Mouse (Mus musculus) gastrocnemius, postnatal 25 days (tissue): ENCODE results near the gene Arhgap31. TPM values are rescaled to one million over a fixed set of nuclear protein-coding genes. Genes with fewer than 3 reads are reported as not detected.

ENCODE experiments used
- DNase-seq: peaks from one replicate; pipeline ENCODE4 v3.0.0; 2022
- long read RNA-seq, 2 experiments: library from polyadenylated mRNA; stranded (forward); transcript quantifications; one replicate each; pipeline ENCODE4 v2.0.0; 2021
- total RNA-seq, 2 experiments: library from RNA; stranded (reverse); gene quantifications; 1 replicate in 1 of 2; 2 replicates in 1 of 2; pipeline ENCODE4 v1.2.3; 2021

Gene Arhgap31
- total RNA-seq: 10 to 100 TPM; 11.9 to 14.7 TPM
- long read RNA-seq, experiment 1, partial matches to known transcripts: 2 of 23 reads
- long read RNA-seq, experiment 1, other reads (novel, unspliced or antisense): 21 of 23 reads
- long read RNA-seq, experiment 2, full-length matches to known transcripts: 2 of 13 reads
- long read RNA-seq, experiment 2, partial matches to known transcripts: 3 of 13 reads
- long read RNA-seq, experiment 2, other reads (novel, unspliced or antisense): 8 of 13 reads

DNA sequence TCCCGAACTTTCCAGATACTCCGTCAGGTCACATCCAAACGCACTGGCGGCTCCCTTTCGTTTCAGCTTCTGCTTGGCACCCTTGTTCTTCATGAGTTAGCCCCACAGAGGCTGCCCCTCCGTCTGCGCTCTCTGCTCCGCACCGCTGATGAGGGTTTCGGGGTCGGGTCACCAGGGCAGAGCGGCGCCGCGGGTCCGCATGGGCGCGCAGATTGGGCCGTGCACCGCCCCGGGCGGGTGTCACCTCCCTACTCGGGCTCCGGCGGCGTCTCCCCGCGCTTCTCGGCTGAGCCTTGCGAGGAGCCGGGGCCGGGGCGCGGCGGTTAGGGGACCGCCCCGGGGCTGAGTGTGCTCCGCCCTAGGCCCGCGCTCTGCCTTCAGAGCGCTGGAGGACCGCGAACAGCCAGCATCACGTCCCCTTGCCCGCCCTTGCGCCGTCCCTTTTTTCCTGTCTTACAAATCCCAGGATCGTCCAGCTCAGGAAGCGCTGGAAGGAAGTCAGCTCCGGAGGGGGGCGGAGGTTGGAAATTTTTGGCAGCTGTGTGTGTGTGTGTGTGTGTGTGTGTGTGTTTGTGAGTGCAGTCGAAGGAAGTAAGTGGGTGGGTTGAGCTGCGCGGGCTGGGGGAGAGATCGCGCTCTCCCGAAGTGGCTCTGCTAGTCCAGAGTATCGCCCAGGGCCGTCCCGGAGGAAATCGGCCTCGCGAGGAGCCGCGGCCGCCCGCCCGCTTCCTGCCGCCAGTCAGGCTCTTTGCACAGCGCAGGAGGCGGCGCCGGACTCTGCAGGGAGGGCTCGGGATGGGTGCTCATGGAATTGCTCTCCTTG, at the start of gene Arhgap31:
TSS of gene Arhgap31 (minus strand) at position 694 of the 823 bp plus-strand sequence.
- DNase-seq: peak; percentile 87

DNA sequence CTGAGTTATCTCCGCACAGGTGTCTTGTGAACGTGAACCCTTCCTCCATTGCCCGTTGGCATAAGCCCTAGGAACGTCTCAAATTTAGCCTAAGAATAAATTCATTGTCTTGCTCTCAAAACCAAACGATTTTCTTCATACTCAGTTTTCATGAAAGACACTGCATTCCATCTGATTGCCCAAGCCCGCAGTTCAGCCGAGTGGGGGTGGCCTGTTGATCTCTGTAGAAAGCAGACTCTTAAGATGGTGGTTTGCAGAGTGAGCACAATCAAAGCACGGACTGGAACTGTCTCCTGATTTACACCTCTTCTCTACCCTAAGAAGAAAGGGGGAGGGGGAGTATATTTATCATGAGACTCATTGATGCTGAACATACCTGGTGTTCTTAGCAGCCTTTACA, 49.3 kb upstream of the Arhgap31 start:
- no peak for DNase-seq

GRCm38 (mm10) chr16:38761972-38762371, 48.9 kb upstream of the Arhgap31 start:
- DNase-seq: no peak

DNA sequence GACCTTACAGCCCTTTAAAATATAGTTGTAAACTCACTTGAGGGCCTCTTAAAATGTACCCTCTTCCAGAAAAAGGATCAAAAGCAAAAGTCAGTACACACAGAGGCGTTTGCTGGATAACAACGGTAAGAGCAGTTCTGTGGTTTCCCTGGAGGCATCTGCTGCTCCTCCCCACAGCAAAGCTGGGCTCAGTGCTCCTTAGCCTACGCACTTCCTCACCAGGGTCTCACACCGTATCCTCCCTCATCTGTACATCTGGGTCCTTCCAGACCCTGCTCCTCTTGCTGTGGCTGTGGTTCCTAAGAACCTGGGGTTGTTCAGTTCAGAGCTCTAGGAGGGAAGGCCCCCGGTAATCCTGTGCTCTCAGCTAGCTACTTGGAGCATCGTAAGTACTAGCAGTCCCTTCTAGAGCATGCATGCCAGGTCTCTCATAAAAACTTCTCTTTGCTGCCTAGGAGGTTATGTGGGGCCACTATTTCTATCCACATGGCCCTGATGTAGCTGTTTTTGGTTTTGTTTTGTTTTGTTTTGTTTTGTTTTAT, 47.8 kb upstream of the Arhgap31 start:
- DNase-seq: no peak

DNA sequence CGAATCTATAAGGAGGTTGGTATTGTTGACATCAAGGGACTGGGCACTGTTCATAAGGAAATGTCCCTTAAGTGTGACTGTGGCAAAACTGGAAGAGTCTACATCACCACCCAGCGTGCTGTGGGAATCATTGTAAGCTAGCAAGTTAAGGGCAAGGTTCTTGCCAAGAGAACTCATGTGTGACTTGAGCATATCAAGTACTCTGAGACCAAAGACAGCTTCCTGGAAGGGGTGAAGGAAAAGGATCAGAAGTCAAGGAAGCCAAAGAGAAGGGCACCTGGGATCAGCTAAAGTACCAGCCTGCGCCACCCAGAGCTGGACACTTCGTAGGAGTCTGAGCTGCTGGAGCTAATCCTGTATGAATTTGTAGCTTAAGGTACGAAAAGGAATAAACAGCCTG, 47.2 kb upstream of the Arhgap31 start:
- no peak for DNase-seq

DNA sequence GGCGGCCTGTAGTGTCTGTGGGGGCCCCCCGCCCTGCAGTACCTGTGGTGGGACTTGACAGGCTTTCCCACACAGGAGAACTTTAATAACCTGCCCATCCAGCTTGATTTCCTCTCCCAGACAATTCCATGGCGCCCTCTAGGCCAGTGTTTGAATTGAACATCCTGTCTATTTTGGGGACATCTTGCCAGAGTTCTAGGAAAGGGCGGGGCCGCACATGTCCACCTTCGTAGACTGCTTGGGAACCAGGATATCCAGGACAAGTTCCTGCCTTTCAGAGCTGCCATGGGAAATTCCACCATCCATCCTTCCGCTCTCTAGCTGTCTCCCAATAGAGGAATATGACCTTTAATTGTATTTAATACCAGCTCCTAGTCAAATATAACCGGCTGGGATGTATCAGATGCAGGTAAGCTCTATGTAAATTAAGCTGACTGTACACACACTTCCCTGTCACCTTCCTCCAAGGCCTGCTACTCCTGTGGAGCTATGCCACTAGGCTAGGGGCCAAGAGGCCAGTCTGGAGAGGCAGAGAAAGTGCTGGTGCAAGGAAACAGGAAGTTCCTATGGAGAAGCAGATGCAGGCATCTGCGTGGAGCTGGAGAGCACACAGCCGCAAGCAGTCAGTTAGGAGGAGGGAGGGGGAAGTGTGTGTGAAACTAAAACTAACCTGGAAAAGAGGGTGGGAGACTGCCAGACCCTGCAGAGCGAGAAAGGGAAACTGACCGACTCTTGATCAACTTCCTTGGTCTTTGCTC, 45.2 kb upstream of the Arhgap31 start:
- peak; percentile 20 for DNase-seq

GRCm38 (mm10) chr16:38757626-38758025, 44.6 kb upstream of the Arhgap31 start:
- no peak for DNase-seq

DNA sequence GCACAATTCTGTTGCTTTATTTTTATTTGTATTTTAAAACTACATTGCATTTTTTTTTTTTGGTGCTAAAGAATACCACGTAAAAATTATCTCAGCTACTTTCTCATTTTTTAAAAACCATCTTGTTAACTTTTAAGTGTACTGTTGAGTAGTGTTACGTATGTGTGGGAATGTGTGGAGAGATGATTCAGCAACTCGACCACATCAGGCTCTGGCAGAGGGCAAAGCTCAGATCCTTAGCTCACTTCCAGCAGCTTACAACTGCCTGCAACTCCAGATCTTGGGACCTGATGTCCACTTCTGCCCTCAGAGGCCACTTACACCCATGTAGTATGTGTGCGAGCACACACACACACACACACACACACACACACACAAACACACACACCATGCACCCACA, 43.5 kb upstream of the Arhgap31 start:
- no peak for DNase-seq

DNA sequence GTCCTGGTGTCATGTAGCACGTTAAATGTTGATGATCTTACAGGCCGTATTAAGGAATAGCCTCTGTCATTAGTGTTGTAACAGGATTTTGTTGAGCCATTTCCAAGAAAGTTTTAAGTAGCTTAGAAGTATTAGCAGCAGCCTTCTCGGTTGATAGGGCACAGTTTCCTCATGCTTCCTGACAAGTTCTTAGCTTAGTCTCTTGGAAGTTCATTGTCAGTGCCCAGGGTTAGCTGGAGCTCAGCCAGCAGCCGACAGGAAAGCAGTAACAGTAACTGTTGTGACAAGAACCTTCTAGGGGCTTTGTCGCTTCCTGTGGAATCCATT, 43.1 kb upstream of the Arhgap31 start:
- DNase-seq: no peak

DNA sequence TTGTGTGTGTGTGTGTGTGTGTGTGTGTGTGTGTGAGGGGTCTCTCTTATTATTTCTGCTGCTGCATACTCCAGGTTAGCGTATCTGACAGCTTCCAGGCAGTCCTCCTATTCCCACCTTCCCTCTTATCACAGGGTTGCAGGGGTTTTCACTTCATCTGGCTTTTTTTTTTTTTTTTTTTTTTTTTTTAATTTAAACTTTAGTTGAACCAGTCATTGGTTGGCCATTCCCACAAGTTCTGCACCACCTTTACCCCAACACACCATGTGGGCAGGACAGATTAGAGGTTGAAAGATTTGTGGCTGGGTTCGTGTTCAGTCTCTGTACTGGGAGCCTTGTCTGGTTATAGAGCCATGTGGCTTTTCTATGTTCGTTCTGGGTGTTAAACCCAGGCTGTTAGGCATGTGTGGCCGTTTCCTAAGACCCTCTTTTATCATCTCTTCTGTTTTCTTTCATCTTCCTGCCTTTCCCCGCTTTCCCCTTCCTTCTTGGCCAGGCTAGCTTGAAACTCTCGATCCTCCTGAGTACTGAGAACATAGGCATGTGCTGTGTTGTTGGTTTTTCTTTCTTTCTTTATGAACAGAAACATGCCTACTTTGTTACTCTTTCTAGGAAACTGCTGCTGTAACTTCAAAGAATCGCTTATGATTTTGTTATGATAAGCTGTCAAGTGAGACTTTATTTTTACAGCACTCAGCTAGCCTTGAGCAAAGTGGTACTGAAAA, 42.5 kb upstream of the Arhgap31 start:
- DNase-seq: no peak

DNA sequence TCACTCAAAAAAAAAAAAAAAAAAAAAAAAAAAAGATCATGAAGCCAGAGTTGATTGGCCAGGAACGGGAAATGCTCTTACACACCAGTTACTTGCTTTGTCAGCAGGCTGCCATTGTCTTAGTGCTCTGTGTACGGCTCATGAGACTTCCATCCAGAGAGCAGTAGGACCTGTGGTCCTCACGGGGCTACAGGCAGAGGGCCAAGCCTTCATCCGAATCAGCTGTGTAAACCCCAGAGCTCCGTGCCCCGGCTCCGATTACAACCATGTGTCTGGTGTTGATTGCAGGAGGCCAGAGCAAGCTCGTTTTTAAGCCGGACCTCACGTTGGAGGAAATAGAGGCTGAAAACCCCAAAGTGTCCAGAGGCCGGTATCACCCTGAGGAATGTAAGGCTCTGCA, 40.6 kb upstream of the Arhgap31 start:
- peak; percentile 29 for DNase-seq

DNA sequence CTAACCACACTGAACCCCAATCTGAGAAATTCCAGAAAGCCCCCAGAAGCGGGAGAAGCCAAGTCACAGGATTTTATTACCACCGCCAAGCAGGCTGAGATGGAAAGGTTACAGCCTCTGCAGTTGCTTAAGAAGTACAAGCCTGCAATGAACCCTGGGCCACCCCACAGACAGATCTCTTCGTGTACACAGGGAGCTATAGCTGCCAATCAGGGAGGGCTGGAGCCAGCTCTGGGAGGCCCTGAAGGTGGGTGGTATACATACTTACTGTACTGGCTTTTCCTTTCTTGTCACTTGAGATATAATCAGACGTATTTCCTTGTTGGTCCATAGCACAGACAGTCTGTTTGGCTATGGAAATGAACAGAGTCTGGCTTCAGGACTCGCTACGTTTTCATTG, 37.7 kb upstream of the Arhgap31 start:
- no peak for DNase-seq

DNA sequence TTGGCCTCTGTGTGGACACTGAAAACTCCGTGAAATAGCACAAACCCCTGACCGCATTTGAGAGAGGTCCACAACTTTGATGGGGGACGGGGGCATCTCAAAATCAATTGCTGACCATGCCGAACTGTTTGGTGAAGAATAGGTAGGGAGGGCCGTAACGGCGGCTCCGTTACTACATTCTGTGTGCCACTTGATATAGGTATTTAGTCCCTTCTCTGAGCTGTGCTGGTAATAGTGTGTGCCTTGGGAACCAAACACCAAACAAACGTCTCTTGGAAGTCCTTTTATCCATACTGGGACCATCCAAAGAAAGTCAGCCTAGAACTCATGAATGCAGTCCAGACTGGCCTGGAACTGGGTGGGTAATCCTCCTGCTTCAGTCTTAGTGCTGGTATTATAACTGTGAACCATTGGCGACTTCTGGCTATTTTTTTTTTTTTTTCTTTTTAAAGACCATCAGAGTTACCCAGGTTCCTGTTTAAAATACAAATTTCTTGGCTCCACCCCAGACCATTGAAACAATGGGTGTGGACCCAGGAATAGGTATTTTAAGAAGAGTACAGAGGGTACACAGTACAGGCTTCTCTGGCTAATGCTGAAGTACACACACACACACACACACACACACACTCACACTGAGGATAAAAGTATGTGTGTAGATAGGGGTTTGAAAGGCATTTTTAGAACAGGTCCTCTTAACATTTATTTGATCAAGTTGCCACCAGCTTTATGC, 31.0 kb upstream of the Arhgap31 start:
- no peak for DNase-seq

GRCm38 (mm10) chr16:38742659-38743131, 29.6 kb upstream of the Arhgap31 start:
- no peak for DNase-seq

DNA sequence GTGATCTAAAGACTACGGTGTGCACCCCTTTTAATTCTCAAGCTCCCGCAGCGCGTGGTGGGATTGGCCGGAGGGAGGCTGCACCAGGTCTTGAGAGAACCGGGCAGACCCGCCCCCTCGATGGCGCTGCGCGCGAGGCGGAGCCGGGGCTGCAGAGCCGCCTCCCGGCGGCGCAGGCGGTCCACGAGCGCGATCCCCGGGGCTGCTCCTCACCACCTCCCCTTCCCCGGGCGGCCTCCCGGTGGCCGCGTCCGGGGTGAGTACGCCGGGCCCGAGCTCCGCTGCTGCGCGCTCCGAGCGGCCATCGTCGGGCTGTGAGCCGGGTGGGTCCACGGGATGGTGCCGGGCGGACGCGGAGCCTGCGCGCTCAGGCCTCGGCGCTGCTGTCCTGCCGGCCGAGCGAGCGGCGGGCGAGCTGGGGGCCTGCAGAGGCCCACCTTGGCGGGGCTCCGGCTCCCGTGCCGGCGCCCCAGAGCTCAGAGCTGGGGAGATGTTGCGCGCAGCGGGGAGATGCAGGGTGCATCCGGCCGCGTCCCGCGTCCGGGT, 29.1 kb upstream of the Arhgap31 start, which contains the start of gene B4galt4:
TSS of gene B4galt4 (plus strand) at position 152 of the 546 bp plus-strand sequence.
- peak; percentile 82 for DNase-seq

- no peak for DNase-seq
Observed at GRCm38 (mm10) chr16:38741204-38741903, 28.3 kb upstream of the Arhgap31 start.

GRCm38 (mm10) chr16:38730921-38731320, 17.8 kb upstream of the Arhgap31 start:
- no peak for DNase-seq

GRCm38 (mm10) chr16:38729610-38730288, 16.7 kb upstream of the Arhgap31 start:
- no peak for DNase-seq

GRCm38 (mm10) chr16:38729139-38729538, 16.1 kb upstream of the Arhgap31 start:
- DNase-seq: no peak
